Mouse (Mus musculus): Measurements from ENCODE around the gene Phc2. TPM values are rescaled to one million over a fixed set of nuclear protein-coding genes. Genes with fewer than 3 reads are reported as not detected.

The Phc2 gene
- polyA plus RNA-seq, 1 experiment from 2014 or later = 20.8 TPM

DNA sequence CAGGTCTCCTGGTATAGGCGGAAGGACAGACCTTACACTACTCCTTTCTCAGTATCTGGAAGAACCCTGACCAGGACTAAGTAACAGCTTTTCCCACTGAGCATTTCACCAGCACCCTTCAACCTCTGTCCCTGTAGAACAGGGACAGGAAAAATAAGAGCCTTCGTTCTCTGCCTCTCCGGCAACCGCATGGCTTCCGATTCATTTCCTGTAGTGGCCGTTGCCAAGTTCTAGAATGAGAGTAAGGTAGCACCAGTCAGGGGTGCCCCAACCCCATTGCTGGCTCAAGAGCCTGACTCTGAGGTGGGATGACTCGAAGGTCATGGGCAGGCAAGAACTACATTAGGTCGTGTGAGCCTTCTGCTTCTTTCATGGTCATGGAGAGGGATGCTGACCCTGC lies 90.7 kb downstream of the Phc2 start:
- Histone ChIP-seq H3K9me3 (replicated peaks) (no peaks in the 10 kb centered on the region), H3K36me3 (peaks cover 95% of the 10 kb centered on the region), H3K4me1 (peaks cover 35% of the 10 kb centered on the region), H3K4me3 (no peak overlapping the region), H3K27ac (replicated peaks) (no peak overlapping the region), H3K27me3 (ENCODE audit: low read depth, poor library complexity, severe bottlenecking) (no peaks in the 10 kb centered on the region)
- WGBS = 95% methylated on average over 8 of the region's 8 CpGs
- no peak for DNase-seq (ENCODE audit: low spot score)

GRCm38 (mm10) chr4:128747614-128748270 lies 93.2 kb downstream of the Phc2 start:
- H3K36me3 ChIP-seq = peaks cover 100% of the 10 kb centered on the region
- H3K27ac ChIP-seq (replicated peaks) = no peak overlapping the region
- DNase-seq (ENCODE audit: low spot score) = no peak
- no peak overlapping the region for H3K4me3 ChIP-seq
- peaks cover 11% of the 10 kb centered on the region for H3K4me1 ChIP-seq
- H3K9me3 ChIP-seq (replicated peaks) = no peaks in the 10 kb centered on the region
- WGBS = 95% methylated on average over 22 of the region's 22 CpGs
- no peaks in the 10 kb centered on the region for H3K27me3 ChIP-seq (ENCODE audit: low read depth, poor library complexity, severe bottlenecking)

DNA sequence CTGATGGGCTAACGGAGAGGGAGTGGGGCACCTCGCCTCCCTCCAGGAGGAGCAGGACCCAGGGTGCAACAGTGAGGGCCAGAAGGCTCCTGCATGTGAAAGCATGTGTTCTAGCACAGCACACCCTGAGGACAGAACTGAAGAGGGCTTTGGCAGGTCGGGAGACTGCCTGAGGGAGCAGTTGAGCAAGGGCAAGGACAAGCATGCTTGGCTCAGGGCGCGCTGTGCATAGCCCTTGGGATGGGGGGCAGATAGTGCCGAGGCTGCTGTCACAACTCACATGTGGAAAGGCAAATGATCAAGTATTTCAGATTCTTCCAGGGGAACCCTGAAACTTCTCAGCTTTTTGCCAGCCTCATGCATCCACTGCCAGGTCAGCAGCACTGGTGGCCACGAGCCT lies 93.8 kb downstream of the Phc2 start:
- Histone ChIP-seq H3K27ac (replicated peaks) (no peak overlapping the region), H3K9me3 (replicated peaks) (no peaks in the 10 kb centered on the region), H3K4me3 (no peak overlapping the region), H3K4me1 (0 out of 2 replicates have a peak, but pooled peaks cover 6% of the 10 kb centered on the region), H3K36me3 (peaks cover 100% of the 10 kb centered on the region), H3K27me3 (ENCODE audit: low read depth, poor library complexity, severe bottlenecking) (no peaks in the 10 kb centered on the region)
- DNase-seq (ENCODE audit: low spot score) = no peak
- WGBS = 96% methylated on average over 7 of the region's 7 CpGs

DNA sequence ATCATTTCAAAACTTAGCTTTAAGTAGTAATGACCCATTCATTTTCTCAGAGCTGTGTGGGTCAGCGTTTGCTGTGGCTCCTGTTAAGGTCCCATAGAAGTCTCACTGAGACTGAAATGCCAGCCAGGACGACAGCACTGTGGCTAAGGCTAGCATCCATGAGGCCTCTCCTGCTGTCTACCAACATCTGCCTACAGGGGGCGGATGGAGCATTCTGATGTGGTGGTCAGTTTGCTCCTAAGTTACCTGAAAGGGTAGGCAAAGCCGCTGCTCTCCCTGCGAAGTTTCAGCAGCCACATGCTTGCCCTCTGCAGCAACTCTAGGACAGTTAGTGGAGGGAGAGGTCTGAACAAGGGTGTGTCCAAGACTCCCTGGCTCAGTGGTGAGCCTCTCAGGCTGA lies 96.5 kb downstream of the Phc2 start:
- no peak for DNase-seq (ENCODE audit: low spot score)
- WGBS = 69% methylated on average over 5 of the region's 5 CpGs

DNA sequence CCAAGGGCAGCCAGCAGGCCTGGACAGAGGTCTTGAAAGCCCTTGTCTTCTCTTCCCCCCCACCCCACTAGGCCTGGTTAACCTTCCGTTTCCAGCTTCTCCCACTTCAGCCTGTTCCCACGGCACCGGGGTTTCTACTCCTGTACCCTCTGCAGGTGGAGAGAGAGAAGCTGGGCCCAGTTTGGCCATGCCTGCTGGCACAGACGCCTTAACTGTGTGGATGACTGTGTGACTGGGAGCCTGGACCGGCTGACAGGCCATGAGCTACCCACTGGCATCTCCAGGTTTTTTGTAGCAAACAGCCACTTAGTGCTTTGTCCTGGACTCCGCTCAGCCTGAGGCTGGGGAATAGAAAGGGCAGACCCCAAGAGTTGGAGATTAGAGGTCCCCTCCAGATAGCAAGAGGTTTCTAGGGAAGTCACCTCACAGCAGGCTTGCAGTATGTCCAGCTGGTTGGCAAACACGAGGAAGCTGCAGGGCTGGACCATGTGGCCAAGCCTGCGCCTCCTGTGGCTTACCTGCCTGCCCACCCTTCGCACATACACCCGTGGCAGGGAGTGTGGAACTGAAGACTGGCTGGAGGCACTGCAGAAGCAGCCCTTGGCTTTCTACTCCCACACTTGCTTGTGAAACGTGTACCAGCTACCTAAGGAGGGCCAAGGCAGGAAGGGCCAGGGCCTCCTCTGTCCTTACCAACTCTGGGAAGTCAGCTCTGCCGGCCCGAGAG lies 97.7 kb downstream of the Phc2 start:
- Histone ChIP-seq H3K4me3 (no peak overlapping the region), H3K27me3 (ENCODE audit: low read depth, poor library complexity, severe bottlenecking) (no peaks in the 10 kb centered on the region), H3K27ac (replicated peaks) (no peak overlapping the region), H3K36me3 (peaks cover 82% of the 10 kb centered on the region), H3K9me3 (replicated peaks) (no peaks in the 10 kb centered on the region), H3K4me1 (peaks cover 21% of the 10 kb centered on the region)
- DNase-seq (ENCODE audit: low spot score) = no peak
- 92% methylated on average over 13 of the region's 13 CpGs for WGBS

More for the DNA sequence above, 96.5 kb downstream of the Phc2 start:
- no peak overlapping the region for H3K27ac ChIP-seq (replicated peaks)
- no peaks in the 10 kb centered on the region for H3K9me3 ChIP-seq (replicated peaks)
- H3K27me3 ChIP-seq (ENCODE audit: low read depth, poor library complexity, severe bottlenecking) = no peaks in the 10 kb centered on the region
- no peak overlapping the region for H3K4me3 ChIP-seq
- H3K4me1 ChIP-seq = peaks cover 18% of the 10 kb centered on the region
- H3K36me3 ChIP-seq = peaks cover 94% of the 10 kb centered on the region

DNA sequence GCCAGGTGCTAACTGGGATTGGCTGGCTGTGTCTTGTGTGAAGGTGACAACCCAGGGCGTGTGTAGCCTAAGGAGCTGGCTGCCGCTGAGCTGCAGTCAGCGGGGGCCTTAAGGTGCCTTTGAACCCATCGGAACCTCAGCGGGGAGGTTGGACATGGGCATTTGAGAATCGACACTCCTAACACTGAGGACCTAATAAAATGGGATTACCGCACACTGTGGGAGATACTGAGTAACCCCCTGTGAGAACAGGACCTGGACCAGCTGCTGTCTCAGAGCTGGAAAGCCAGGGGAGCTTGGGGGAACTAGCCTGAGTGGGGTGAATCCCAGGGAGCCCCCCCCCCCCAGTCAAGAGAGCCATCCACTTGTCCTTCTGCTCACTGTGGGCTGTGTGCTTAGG lies 99.1 kb downstream of the Phc2 start:
- Histone ChIP-seq H3K27me3 (ENCODE audit: low read depth, poor library complexity, severe bottlenecking) (no peaks in the 10 kb centered on the region), H3K9me3 (replicated peaks) (no peaks in the 10 kb centered on the region), H3K4me3 (no peak overlapping the region), H3K4me1 (peaks cover 21% of the 10 kb centered on the region), H3K27ac (replicated peaks) (peak overlapping the region; percentile 28; the same call in 1 of the 2 replicates), H3K36me3 (peaks cover 68% of the 10 kb centered on the region)
- DNase-seq (ENCODE audit: low spot score) = no peak
- 91% methylated on average over 7 of the region's 7 CpGs for WGBS

DNA sequence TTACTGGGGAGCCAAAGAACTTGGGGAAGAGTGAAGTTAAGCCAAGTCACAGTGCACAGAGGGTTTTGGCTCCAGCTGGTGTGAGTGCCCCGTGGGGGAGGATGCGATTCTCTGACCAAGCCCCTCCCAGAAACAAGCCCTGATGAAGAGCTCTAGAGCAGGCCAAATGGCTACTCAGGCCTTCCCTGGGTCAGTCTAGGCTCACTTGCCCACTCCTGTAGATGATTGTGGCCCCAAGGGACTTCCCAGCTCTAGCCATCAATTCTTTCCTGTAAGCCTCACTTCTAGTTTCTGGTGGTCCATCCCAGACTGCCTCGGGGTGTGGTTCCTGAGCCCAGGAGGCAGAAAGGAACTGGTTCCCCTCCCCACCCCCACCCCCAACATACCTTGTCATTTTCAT lies 100.6 kb downstream of the Phc2 start, which contains the start of gene A3galt2:
TSS of gene A3galt2 (plus strand) at position 301 of the 400 bp plus-strand sequence.
- Histone ChIP-seq H3K4me1 (peaks cover 21% of the 10 kb centered on the region), H3K9me3 (replicated peaks) (no peaks in the 10 kb centered on the region), H3K27me3 (ENCODE audit: low read depth, poor library complexity, severe bottlenecking) (no peaks in the 10 kb centered on the region), H3K4me3 (no peak within 1 kb of the TSS), H3K27ac (replicated peaks) (peak within 1 kb of the TSS; percentile 63), H3K36me3 (peaks cover 53% of the 10 kb centered on the region)
- 81% methylated on average over 3 of the region's 3 CpGs for WGBS
- DNase-seq (ENCODE audit: low spot score) = no peak

DNA sequence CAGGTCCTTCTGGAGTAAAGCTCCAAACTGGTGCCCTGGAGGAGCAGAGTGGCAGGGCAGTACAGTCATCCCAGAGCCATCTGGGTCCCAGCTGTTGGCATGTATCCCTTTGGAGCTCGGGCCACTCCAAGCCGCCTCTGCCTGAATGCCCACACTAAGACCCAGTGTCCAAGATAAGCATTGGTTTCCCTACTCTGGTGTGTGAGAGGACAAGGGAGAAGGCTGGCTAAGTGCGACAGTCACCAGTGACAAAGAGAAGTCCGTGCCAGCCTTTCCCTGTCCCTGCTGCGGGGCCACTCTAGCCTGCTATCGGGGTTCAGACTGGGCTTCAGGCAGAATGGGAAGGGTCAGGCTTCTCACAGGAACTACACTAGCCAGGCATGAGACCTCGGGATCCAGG lies 101.4 kb downstream of the Phc2 start:
- H3K4me3 ChIP-seq = no peak overlapping the region
- peaks cover 45% of the 10 kb centered on the region for H3K36me3 ChIP-seq
- peak overlapping the region; percentile 63 for H3K27ac ChIP-seq (replicated peaks)
- peaks cover 21% of the 10 kb centered on the region for H3K4me1 ChIP-seq
- DNase-seq (ENCODE audit: low spot score) = no peak
- no peaks in the 10 kb centered on the region for H3K9me3 ChIP-seq (replicated peaks)
- H3K27me3 ChIP-seq (ENCODE audit: low read depth, poor library complexity, severe bottlenecking) = no peaks in the 10 kb centered on the region
- 80% methylated on average over 7 of the region's 7 CpGs for WGBS

DNA sequence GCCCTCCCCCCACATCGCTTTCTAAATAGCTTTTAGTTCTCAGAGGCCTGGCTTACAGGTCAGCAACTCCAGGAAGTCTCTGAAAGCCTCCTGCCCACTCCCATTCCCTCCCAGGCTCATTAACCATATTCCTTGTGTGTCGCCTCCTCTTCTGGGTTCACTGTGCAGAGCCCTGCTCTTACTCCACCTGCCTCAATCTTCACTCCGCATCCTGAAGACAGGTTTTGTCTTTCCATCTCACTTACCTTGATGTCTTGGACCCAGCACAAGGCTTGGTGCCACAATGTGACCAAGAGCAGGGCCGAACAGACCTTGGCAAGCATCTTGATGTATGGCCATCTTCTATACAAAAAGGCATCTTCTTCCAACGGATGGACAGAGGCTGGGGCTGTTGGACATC lies 104.7 kb downstream of the Phc2 start:
- WGBS = 89% methylated on average over 5 of the region's 5 CpGs
- no peak for DNase-seq (ENCODE audit: low spot score)

DNA sequence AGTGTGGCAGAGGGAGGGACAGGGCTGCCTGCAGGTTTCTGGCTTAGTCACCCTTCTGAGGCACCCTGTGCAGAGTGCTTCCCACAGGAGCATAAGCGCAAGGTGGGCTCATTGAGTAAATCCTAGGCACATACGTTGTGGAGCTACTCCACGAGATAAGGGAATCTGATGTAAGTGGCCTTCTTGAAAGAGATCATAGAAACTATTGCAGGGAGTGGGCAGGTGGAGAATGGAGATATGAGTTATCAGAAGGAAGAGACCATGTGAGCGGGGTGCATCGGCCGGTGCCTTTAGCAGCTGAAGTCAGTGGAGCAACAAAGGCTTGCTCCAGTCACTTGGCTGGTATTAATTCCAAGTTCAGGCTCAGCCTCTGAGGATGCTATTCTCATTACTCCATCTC lies 105.5 kb downstream of the Phc2 start:
- Histone ChIP-seq H3K36me3 (peaks cover 11% of the 10 kb centered on the region), H3K27ac (replicated peaks) (no peak overlapping the region), H3K27me3 (ENCODE audit: low read depth, poor library complexity, severe bottlenecking) (no peaks in the 10 kb centered on the region), H3K4me3 (no peak overlapping the region), H3K4me1 (peaks cover 12% of the 10 kb centered on the region), H3K9me3 (replicated peaks) (peaks cover 10% of the 10 kb centered on the region; the same call in 1 of the 2 replicates)
- DNase-seq (ENCODE audit: low spot score) = no peak
- WGBS = 96% methylated on average over 6 of the region's 6 CpGs

More for the DNA sequence above, 104.7 kb downstream of the Phc2 start:
- Histone ChIP-seq H3K27ac (replicated peaks) (no peak overlapping the region), H3K36me3 (peaks cover 17% of the 10 kb centered on the region), H3K4me3 (no peak overlapping the region), H3K27me3 (ENCODE audit: low read depth, poor library complexity, severe bottlenecking) (no peaks in the 10 kb centered on the region), H3K4me1 (peaks cover 14% of the 10 kb centered on the region), H3K9me3 (replicated peaks) (peaks cover 10% of the 10 kb centered on the region; the same call in 1 of the 2 replicates)

DNA sequence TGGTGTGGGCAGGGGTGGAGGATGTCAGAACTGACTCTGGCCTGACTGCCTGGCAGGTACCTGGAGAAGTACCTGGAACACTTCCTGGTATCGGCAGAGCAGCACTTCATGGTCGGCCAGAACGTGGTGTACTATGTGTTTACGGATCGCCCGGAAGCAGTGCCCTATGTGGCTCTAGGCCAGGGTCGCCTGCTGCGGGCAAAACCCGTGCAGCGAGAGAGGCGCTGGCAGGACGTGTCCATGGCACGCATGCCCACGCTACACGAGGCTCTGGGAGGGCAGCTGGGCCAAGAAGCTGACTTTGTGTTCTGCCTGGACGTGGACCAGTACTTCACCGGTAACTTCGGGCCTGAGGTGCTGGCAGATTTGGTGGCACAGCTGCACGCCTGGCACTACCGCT lies 112.4 kb downstream of the Phc2 start:
- H3K27ac ChIP-seq (replicated peaks) = no peak overlapping the region
- H3K36me3 ChIP-seq = peaks cover 13% of the 10 kb centered on the region
- no peak for DNase-seq (ENCODE audit: low spot score)
- no peak overlapping the region for H3K4me3 ChIP-seq
- H3K9me3 ChIP-seq (replicated peaks) = peaks cover 10% of the 10 kb centered on the region; the same call in 1 of the 2 replicates
- 94% methylated on average over 20 of the region's 20 CpGs for WGBS
- H3K27me3 ChIP-seq (ENCODE audit: low read depth, poor library complexity, severe bottlenecking) = no peaks in the 10 kb centered on the region
- peaks cover 9% of the 10 kb centered on the region for H3K4me1 ChIP-seq

- no peaks in the 10 kb centered on the region for H3K27me3 ChIP-seq (ENCODE audit: low read depth, poor library complexity, severe bottlenecking)
- H3K27ac ChIP-seq (replicated peaks) = no peak overlapping the region
- H3K4me3 ChIP-seq = no peak overlapping the region
- H3K36me3 ChIP-seq = peaks cover 21% of the 10 kb centered on the region
- peaks cover 7% of the 10 kb centered on the region; the same call in 1 of the 2 replicates for H3K9me3 ChIP-seq (replicated peaks)
- WGBS = 84% methylated on average over 13 of the region's 13 CpGs
- DNase-seq (ENCODE audit: low spot score) = no peak
- peaks cover 9% of the 10 kb centered on the region for H3K4me1 ChIP-seq
Observed at GRCm38 (mm10) chr4:128768120-128768519, 113.6 kb downstream of the Phc2 start.

Measured in midbrain, embryonic 10.5 days (tissue).